Mouse (Mus musculus) liver (tissue): ENCODE measurements around the gene Rin1.
A peak's percentile ranks its signal among the peaks of the same experiment; 100 is the strongest.
"Not testable (repeated sequence)": the region's sequence is repeated elsewhere in the genome, so short reads cannot be mapped to it uniquely, and the experiment has no call there.

Experiments
- DNase-seq: peaks from one replicate; pipeline ENCODE4 v3.0.0-alpha.2; 2020; ENCODE audit warnings: mixed read lengths

Gene Rin1

GRCm38 (mm10) chr19:5050047-5050905 is at the start of gene Rin1:
Gene Rin1 (plus strand): TSS chr19:5050481.
- DNase-seq = peak; percentile 26

GRCm38 (mm10) chr19:5001666-5002406 is 48.4 kb upstream of the Rin1 start:
- peak; percentile 65 for DNase-seq

GRCm38 (mm10) chr19:5003644-5004043 is 46.6 kb upstream of the Rin1 start:
- not testable (repeated sequence) for DNase-seq

- no peak for DNase-seq
Measured at GRCm38 (mm10) chr19:5004925-5005324, 45.4 kb upstream of the Rin1 start.

GRCm38 (mm10) chr19:5013138-5013537 is 37.1 kb upstream of the Rin1 start:
- no peak for DNase-seq

- DNase-seq = no peak
Measured at GRCm38 (mm10) chr19:5014961-5015398, 35.3 kb upstream of the Rin1 start.

GRCm38 (mm10) chr19:5016221-5016742 is 34.0 kb upstream of the Rin1 start:
- no peak for DNase-seq

- DNase-seq = peak; percentile 77
Measured at GRCm38 (mm10) chr19:5016782-5017181, 33.5 kb upstream of the Rin1 start.

GRCm38 (mm10) chr19:5017611-5018010 is 32.7 kb upstream of the Rin1 start:
- DNase-seq = no peak

- no peak for DNase-seq
Measured at GRCm38 (mm10) chr19:5018191-5018590, 32.1 kb upstream of the Rin1 start.

- DNase-seq = no peak
Measured at GRCm38 (mm10) chr19:5021416-5021815, 28.9 kb upstream of the Rin1 start.

GRCm38 (mm10) chr19:5023621-5024479 is 26.4 kb upstream of the Rin1 start, which contains the start of gene Slc29a2:
Gene Slc29a2 (plus strand): TSS chr19:5023860.
- DNase-seq = peak; percentile 90

GRCm38 (mm10) chr19:5026111-5026510 is 24.2 kb upstream of the Rin1 start:
- no peak for DNase-seq

GRCm38 (mm10) chr19:5032686-5033085 is 17.6 kb upstream of the Rin1 start:
- DNase-seq = no peak

- DNase-seq = no peak
Measured at GRCm38 (mm10) chr19:5036577-5036976, 13.7 kb upstream of the Rin1 start.

GRCm38 (mm10) chr19:5037678-5038571 is 12.4 kb upstream of the Rin1 start:
- DNase-seq = peak; percentile 84

- DNase-seq = peak; percentile 88
Measured at GRCm38 (mm10) chr19:5038709-5039156, 11.5 kb upstream of the Rin1 start, which contains the start of the genes B4gat1 and AC124502.3. Gene B4gat1 (plus strand): TSS chr19:5038826. Gene AC124502.3 (plus strand): TSS chr19:5038891.

- no peak for DNase-seq
Measured at GRCm38 (mm10) chr19:5039301-5040114, 10.8 kb upstream of the Rin1 start.

- peak; percentile 87 for DNase-seq
Measured at GRCm38 (mm10) chr19:5040862-5041523, 9.3 kb upstream of the Rin1 start, which contains the start of gene Brms1. Gene Brms1 (plus strand): TSS chr19:5041354.

GRCm38 (mm10) chr19:5041588-5041987 is 8.7 kb upstream of the Rin1 start:
- no peak for DNase-seq
